Mouse (Mus musculus): ENCODE data around the gene Psme2.

The Psme2 gene

DNA sequence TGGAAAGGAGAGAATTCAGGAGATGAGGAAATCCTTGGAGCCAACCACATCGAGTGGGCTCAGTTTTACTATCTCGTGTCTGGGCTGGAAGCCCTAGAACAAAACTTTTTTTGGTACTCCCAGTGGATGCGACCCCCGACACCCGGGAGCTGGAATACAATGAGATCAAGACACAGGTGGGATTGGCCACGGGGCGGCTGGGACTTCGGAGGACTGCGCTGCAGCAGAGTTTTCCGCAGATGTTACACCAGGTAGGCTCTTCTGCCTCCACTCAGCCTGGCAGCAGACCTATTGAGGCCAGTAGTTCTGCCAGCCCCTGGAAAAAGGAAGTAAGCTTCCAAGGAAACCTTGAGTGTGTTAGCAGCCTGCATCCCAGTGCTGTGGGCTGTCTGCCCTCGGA lies 27.7 kb downstream of the Psme2 start:
- DNase-seq: no peak

DNA sequence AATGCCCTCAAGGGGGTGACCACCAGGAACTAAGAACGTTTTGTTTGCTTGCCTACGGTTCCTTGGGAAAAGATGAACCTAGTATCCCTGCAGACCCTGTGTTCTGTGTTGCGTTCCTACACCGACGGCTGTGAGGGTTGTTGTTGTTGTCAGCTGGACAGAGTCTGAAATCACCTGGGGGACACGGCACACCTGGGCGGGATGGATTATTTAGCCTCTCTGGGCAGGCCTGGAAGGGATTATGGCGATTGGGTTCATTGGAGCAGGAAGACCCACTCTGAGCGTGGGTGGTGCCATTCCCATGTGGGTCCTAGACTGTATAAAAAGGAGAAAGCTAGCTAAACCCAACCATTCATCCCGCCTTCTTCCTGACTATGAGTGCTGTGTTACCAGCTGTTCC lies 29.1 kb downstream of the Psme2 start:
- DNase-seq: no peak

DNA sequence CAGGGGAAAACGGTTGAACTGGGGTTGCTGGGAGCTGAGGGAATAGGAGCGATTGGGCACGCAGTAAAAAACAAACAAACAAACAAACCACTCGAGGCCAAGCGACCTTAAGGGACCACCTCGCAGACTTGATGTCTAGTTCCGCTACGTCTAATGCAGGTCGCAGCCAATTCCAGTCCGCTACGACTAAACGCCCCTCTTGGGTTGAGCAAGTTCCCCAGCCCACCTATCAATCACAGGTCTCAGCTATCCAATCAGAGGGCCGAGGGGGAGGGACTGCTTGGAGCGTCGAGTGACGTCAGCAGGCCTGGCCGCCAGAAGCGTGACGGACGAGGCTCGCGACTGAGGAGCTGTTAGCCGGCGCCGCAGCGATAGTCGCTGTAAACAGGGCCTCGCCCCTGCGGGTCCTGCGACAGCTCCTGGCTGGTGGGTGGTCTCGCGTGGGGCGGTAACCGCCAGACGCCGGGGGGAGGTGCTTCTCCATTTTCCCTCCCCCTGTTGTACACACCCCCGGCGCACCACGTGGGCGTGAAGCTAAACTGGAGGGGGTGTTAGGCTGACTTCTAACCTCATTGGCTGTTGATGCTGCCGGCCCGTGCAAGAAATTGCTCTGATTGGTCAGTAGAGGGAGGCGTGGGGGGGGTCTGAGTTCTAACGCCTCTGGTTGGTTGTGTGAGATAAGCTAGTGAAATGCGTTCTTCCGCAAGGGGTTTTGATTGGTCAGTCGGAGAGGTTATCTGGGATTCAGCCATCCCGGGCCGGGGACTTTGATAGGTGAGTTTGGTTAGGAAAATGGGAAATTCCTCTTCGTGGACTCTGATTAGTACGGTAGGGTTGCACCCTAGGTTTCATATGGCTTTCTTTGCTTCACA lies 30.5 kb downstream of the Psme2 start, which contains the start of gene A730061H03Rik:
A730061H03Rik (minus strand) TSS at position 205 of the 872 bp plus-strand sequence.
- peak; percentile 98 for DNase-seq

DNA sequence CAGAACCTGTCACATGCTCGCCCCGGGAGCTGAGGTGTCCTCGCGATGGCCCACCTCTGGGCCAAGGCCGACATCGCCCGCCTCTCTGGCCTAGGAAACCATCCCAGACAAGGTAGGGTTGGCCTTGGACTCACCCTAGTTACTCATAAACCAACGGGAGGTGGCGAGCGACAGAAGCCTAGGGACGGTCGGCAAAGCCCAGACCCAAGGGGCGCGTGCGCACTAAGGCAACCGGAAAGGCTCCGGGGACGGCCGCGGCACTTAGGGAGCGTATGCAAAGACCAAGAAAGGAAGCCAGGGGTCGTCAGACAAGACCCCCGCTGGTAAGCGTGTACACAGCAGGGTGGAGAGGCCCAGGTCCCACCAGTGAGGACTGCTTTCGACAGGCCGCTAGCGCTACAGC lies 31.1 kb downstream of the Psme2 start, which contains the start of gene Dcaf11:
Dcaf11 (plus strand) TSS at position 208 of the 403 bp plus-strand sequence.
- peak; percentile 88 to 89 for DNase-seq

DNA sequence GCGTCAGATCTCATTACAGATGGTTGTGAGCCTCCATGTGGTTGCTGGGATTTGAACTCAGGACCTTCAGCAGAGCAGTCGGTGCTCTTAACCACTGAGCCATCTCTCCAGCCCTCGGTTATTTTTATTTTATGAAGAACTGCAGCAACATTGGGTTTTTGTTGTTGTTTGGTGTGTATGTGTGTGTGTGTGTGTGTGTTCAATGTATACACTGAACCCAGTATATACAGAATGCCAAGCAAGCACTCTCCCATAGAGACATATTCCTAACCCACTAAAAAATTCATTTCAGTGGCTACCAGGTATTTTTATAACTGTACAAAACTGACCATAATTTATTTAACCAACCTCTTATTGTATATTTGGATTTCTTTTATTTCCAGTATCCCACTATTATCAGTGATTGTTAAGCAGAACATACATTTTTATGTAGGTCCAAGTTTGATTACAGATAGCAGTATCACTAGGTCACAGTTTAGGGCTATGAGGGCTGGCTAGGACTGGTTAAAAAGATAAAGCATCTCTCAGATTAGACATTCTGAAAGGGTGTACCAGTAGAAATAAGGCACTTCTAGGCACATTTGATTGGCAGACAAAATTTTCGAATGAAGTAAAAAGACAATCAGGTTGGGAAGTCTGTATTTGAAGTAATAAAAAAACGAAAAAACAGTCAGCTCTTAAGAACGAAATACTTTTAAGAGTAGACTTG lies 32.0 kb downstream of the Psme2 start:
- no peak for DNase-seq

DNA sequence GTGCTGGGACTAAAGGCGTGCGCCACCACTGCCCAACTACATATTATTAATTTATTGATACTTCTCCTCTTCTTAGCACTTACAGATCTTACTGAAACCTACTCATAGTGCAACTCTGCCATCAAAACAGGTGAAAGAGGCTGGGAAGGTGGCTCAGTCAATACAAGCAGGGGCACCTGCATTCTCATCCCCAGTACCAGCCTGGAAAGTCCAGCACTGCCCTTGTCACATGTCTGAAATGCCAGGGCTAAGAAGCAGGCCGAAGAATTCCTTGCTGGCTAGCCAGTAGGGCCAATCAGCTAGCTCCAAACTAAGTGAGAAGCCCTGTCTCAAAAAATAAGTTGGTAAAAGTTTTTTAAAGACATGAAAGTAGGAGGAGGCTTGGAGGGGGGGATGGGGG lies 33.3 kb downstream of the Psme2 start:
- DNase-seq: no peak

DNA sequence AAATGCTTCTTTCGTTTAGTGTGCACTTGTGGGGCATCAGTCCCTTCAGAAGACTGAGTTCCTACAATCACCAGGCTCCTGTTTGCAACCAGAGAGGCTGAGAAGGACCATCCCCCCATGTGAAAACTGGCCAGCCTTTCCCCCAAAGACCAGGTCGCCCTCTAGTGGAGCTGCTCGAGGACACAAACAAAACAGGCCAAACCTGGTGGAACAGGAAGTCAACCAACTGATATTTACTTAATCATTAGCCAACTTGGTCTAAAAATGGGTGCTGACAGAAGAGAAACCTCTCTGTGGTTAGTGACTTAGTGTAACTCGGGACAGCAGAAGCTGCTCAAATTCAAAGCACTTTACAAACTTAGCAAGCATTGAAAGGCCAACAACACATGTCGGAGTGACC lies 33.9 kb downstream of the Psme2 start:
- DNase-seq: peak; percentile 86 to 87

DNA sequence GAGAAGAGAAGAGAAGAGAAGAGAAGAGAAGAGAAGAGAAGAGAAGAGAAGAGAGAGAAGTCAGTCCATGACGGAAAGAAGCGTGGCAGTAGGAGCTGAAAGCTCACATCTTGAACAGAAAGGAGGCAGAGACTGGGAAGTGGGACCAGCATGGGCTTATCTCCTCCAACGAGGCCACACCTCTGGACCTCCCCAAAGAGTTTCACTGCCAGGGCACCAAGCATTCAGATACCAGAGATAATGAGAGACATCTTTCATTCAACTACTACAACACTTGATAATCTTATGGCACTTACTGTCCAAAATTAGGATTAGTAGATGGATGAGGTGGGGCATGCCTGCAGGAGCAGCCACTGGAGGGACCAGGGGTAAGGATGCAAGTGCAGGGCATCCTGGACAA lies 35.1 kb downstream of the Psme2 start:
- DNase-seq: no peak

DNA sequence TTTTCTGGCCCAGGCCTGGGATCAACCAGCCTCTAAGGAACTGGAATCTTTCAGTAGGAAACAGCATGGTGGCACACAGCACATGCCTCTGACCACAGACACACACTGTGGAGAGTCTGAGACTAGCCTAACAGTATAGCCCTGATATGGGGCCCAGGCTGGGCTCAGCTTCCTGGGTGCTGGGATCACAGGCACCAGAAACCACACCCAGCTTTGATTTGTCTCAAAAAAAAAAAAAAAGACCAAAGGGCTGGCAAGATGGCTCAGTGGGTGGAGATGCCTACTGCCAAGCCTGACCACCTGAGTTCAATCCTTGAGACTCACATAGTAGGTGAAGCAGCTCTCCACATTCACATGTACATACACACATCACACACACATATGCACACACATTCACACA lies 36.3 kb downstream of the Psme2 start:
- DNase-seq: no peak

DNA sequence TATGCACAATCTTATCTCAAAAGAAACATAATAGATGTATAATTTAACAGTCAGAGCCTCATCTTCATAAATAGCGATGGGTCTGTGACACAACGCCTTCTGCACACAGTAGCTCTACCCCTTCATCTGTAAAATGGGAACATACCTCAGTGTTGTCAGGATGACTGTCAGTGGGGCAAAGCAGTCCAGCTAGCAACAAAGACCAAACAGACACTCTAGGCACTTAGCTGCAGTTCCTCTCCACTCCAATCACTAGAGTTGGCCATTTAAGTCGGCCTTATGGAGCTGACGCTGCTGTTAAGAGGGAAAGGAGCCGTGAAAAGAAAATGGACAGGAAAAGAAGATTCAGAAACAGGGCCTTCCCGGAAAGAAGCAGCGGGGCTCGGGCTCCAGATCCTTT lies 39.1 kb downstream of the Psme2 start:
- DNase-seq: no peak

DNA sequence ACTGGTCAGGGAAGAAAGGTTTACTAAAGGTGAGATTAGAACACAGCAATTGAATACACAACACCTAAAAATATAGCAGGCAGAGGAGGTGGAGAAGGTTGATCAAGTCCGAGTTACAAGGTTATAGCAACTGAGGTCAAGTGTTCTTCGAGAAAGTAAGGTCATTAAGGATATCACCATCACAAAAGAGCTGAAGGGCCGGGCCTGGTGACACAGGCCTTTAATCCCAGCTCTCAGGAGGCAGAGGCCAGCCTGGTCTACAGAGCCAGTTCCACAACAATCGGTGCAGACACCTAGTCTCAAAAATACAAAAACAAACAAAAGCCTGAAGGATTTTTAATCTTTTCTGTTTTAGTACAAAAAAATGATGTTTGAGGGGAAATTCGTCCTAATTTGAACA lies 39.6 kb downstream of the Psme2 start:
- no peak for DNase-seq

DNA sequence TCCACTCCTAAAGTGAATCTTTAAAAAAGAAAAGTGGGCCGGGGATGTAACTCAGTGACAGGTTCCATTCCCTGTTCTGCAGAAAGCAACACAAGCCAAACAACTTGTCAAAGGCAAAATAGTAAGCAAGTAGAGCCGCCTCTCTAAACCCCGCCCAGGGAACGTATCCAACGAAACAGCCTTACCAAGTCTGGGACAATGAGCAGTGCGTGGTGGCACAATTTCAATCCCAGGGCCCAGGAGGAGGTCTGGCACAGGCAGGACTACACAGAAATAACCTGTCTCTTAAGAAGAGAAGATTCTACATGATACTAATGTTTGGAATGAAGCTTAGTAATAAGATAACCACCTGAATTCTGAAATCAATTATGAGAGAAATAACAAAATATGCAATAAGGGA lies 40.7 kb downstream of the Psme2 start:
- DNase-seq: no peak

DNA sequence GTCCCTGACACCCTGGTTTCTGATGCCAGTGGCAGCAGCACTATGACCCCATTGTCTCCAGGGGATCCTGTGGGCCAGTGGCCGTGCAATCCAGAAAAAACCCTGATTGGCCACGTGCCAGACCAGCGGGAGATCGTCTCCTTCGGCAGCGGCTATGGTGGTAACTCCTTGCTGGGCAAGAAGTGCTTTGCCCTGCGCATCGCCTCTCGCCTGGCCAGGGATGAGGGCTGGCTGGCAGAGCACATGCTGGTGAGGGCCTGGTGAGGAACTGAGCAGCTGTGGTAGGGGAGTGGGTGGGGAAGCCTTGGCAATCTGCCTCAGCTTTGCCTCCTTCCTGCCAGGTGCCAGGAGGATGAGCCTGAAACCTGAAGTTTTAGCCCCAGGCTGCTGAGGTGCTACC lies 46.6 kb downstream of the Psme2 start:
- DNase-seq: no peak

DNA sequence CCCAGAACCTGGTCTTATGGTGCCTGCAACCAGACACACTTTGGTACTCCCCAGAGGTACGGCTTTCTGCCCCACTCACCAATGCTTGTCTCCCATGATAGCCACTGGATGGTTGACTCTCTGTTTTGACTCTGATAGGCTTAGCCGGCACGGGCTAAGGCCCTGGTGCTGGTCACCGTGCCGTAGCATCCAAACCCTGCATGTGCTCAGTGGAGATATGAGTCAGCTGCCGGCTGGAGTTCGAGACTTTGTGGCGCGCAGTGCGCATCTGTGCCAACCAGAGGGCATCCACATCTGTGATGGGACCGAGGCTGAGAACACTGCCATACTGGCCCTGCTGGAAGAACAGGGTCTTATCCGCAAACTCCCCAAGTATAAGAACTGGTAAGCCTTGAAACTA lies 48.6 kb downstream of the Psme2 start:
- no peak for DNase-seq

DNA sequence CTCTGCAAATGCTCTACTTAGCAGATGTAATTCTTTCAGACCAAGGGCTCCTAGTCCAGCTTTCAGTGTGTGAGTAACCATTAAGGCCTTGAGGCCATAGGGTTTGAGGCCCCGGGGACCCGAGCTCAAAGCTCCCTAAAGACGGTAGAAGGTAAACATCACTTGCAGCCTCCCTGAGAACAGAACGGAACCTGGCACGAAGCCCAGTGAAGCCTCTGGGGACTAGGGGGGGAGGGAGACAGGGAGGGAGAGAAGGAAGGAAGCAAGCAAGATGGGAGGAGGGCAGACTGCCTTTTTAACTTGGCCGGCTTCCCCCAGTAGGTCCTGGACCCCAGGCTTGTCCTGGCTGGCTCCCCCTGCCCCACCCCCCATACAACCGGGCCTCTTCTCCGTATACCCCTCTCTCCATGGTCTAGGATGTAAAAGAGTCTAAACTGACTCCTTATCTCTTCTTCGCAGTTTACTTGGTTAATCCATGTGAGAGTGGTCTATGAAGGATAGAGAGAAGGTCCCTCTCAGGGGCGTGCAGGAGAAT lies 50.1 kb downstream of the Psme2 start:
- DNase-seq: peak; percentile 80 to 86

DNA sequence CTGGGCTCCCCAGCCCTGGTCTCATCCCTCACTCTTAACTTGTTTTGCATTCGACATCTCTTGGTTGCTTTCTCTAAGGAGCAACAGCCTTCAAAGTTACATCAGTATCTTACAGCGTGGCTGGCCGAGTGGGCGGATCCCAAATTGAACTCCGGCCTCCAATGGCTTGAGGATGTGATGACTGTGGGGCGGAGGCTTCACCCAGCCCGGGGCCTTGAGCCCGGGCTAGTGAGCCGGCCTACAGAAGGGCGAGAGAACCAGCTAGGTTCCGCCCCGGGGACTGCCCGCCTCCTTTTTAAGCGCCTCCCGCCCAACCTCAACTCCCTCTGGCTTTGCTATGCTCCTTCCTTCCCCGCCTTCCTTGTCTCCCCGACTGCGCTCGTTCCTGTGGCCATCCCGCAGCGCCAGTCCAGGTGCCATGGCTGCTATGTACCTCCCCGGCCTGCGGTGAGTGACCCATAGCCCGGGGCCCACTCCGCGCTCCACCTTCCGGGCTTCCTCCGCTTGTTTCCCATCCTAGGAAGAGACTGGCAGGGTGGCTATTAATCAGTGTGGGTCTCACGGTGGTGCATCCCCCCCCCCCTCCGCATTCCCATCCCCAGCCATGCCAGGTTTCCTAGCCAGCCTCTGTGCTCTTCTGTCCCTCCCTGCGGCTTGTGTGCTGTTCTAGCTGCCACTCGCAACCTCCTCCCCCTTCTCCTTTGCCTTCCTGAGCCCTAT lies 50.7 kb downstream of the Psme2 start, which contains the start of gene Pck2:
Pck2 (plus strand) TSS at position 200 of the 720 bp plus-strand sequence.
- DNase-seq: peak; percentile 78 to 82

All from B cell, adult 2 months (primary cell).